In genomic region chr1:31210144-31210543, GRCm38 (mm10) we compare ENCODE assay signal across 9 mouse cellular contexts. TPM values are rescaled to one million over a fixed set of nuclear protein-coding genes. Genes with fewer than 3 reads are reported as not detected.
DNase-seq lines count a peak whose midpoint lies in the region; ATAC-seq and TF ChIP-seq lines count a peak whose summit lies in the region.
"Had no signal": no experiment of that assay in that cellular context is flagged by ENCODE, and none has a peak within 500 bp of the region (broad histone marks: within the 10 kb centered on the region; RNA-seq: fewer than 3 reads in every experiment).

No protein-coding gene starts in this region.

- no peak overlapping the region for H3K4me2 ChIP-seq in heart, postnatal 0 days (ENCODE audit: low read depth, low read length)
- no peak overlapping the region for H3K4me2 ChIP-seq in heart, embryonic 11.5 days
- no peak overlapping the region for H3K4me2 ChIP-seq in midbrain, embryonic 13.5 days (replicated peaks)
- H3K4me2 ChIP-seq: lung, embryonic 15.5 days had no signal

- intact Hi-C loops in gastrocnemius, postnatal 14 days (cut with DNase I; ENCODE audit: low total_unique reads): no loop called here

- no peak overlapping the region for H3K9ac ChIP-seq in heart, postnatal 0 days (replicated peaks; ENCODE audit: low read depth, low read length)
- no peak overlapping the region for H3K9ac ChIP-seq in heart, embryonic 11.5 days (ENCODE audit: low read depth, low read length)
- no peak overlapping the region for H3K9ac ChIP-seq in ES-E14 (ENCODE audit: insufficient read depth, low read depth, low read length, poor library complexity, severe bottlenecking)
- H3K9ac ChIP-seq in midbrain, embryonic 13.5 days (replicated peaks): no peak overlapping the region
- H3K9ac ChIP-seq: lung, embryonic 15.5 days had no signal

- no peaks in the 10 kb centered on the region for H3K27me3 ChIP-seq in heart, postnatal 0 days (ENCODE audit: control insufficient read depth, insufficient read depth, low read length)
- no peaks in the 10 kb centered on the region for H3K27me3 ChIP-seq in heart, embryonic 11.5 days (ENCODE audit: control insufficient read depth, insufficient read depth, low read length)
- H3K27me3 ChIP-seq in cerebellum, adult 2 months (ENCODE audit: control insufficient read depth, insufficient read depth, low read length): no peaks in the 10 kb centered on the region
- H3K27me3 ChIP-seq in midbrain, embryonic 13.5 days: no peaks in the 10 kb centered on the region
- H3K27me3 ChIP-seq: lung, embryonic 15.5 days had no signal

- TF ChIP-seq CTCF in heart, postnatal 0 days (IDR thresholded peaks at IDR 0.05; ENCODE audit: low read depth): peak; percentile 75
- TF ChIP-seq CTCF in cerebellum, adult 2 months (IDR thresholded peaks at IDR 0.05; ENCODE audit: borderline replicate concordance, insufficient read depth, low read depth, low read length): peak; percentile 65

- no peak for ATAC-seq in heart, postnatal 0 days (ENCODE audit: insufficient read depth, low read depth)
- no peak for ATAC-seq in heart, embryonic 11.5 days (replicated peaks; ENCODE audit: insufficient number of reproducible peaks, low FRiP score, low TSS enrichment)
- peak; percentile 80 for ATAC-seq in midbrain, embryonic 13.5 days

- no peak overlapping the region for H3K4me3 ChIP-seq in heart, postnatal 0 days (ENCODE audit: low read depth, low read length)
- no peak overlapping the region for H3K4me3 ChIP-seq in heart, embryonic 11.5 days (ENCODE audit: low read depth, low read length)
- no peak overlapping the region for H3K4me3 ChIP-seq in ES-E14 (ENCODE audit: insufficient read depth in 1 of 2, low read depth in 1 of 2, low read length in 2 of 2, poor library complexity in 1 of 2, severe bottlenecking in 1 of 2)
- no peak overlapping the region for H3K4me3 ChIP-seq in cerebellum, adult 2 months (replicated peaks; ENCODE audit: insufficient read depth, low read depth, low read length)
- no peak overlapping the region for H3K4me3 ChIP-seq in midbrain, embryonic 13.5 days (replicated peaks)
- H3K4me3 ChIP-seq: lung, embryonic 15.5 days had no signal

- no peaks in the 10 kb centered on the region for H3K36me3 ChIP-seq in heart, postnatal 0 days (replicated peaks; ENCODE audit: control insufficient read depth, insufficient read depth, low read length)
- H3K36me3 ChIP-seq in heart, embryonic 11.5 days (ENCODE audit: control insufficient read depth, insufficient read depth, low read length): no peaks in the 10 kb centered on the region
- no peaks in the 10 kb centered on the region for H3K36me3 ChIP-seq in ES-E14 (ENCODE audit: control insufficient read depth, insufficient read depth, low read length, poor library complexity, severe bottlenecking)
- no peaks in the 10 kb centered on the region for H3K36me3 ChIP-seq in midbrain, embryonic 13.5 days
- H3K36me3 ChIP-seq: lung, embryonic 15.5 days had no signal

- H3K27ac ChIP-seq in heart, postnatal 0 days (ENCODE audit: low read depth): no peak overlapping the region
- no peak overlapping the region for H3K27ac ChIP-seq in heart, embryonic 11.5 days (ENCODE audit: low read depth, low read length)
- no peak overlapping the region for H3K27ac ChIP-seq in ES-E14 (ENCODE audit: insufficient read depth, low read depth, low read length, poor library complexity, severe bottlenecking)
- H3K27ac ChIP-seq in cerebellum, adult 2 months (ENCODE audit: insufficient read depth, low read length): no peak overlapping the region
- no peak overlapping the region for H3K27ac ChIP-seq in midbrain, embryonic 13.5 days
- H3K27ac ChIP-seq: lung, embryonic 15.5 days had no signal

- DNase-seq in heart, postnatal 0 days (ENCODE audit: low spot score): peak; percentile 67
- peak; percentile 35 for DNase-seq in ES-E14 (ENCODE audit: low read depth, low spot score)
- peak; percentile 16 to 33 for DNase-seq in cerebellum, adult 2 months
- DNase-seq in gastrocnemius, postnatal 14 days: peak; percentile 15
- peak; percentile 26 for DNase-seq in layer of hippocampus, adult 9-11 months
- peak; percentile 8 for DNase-seq in thymus, postnatal 25 days

- in situ Hi-C loops in ES-E14 (cut with MboI; ENCODE audit: low sequenced_read_pairs in 2 of 2, unreplicated experiment in 2 of 2): no loop called here

- no peaks in the 10 kb centered on the region for H3K9me3 ChIP-seq in heart, postnatal 0 days (replicated peaks; ENCODE audit: control insufficient read depth, low read length)
- H3K9me3 ChIP-seq in heart, embryonic 11.5 days (replicated peaks; ENCODE audit: control insufficient read depth, low read length): no peaks in the 10 kb centered on the region
- no peaks in the 10 kb centered on the region for H3K9me3 ChIP-seq in ES-E14 (ENCODE audit: control insufficient read depth, insufficient read depth, low read depth, low read length)
- H3K9me3 ChIP-seq in midbrain, embryonic 13.5 days: no peaks in the 10 kb centered on the region
- H3K9me3 ChIP-seq: lung, embryonic 15.5 days had no signal

- no peak for TF ChIP-seq POLR2A in cerebellum, adult 2 months (IDR thresholded peaks at IDR 0.05; ENCODE audit: borderline replicate concordance, insufficient read depth, low read length)

- 3% methylated on average over 5 of the region's 5 CpGs for WGBS in heart, postnatal 0 days
- 2% methylated on average over 5 of the region's 5 CpGs for WGBS in heart, embryonic 11.5 days (ENCODE audit: insufficient replicate concordance)
- WGBS in cerebellum, adult 2 months: under 1% methylated on average over 5 of the region's 5 CpGs
- WGBS in midbrain, embryonic 13.5 days: 2% methylated on average over 5 of the region's 5 CpGs

- H3K4me1 ChIP-seq in heart, postnatal 0 days (ENCODE audit: control insufficient read depth, insufficient read depth): no peaks in the 10 kb centered on the region
- H3K4me1 ChIP-seq in heart, embryonic 11.5 days (ENCODE audit: control insufficient read depth, insufficient read depth, low read length): no peaks in the 10 kb centered on the region
- H3K4me1 ChIP-seq in ES-E14 (ENCODE audit: control insufficient read depth in 2 of 2, insufficient read depth in 2 of 2, low read length in 2 of 2, poor library complexity in 1 of 2): no peaks in the 10 kb centered on the region
- no peaks in the 10 kb centered on the region for H3K4me1 ChIP-seq in cerebellum, adult 2 months (ENCODE audit: control insufficient read depth, insufficient read depth, low read length)
- no peaks in the 10 kb centered on the region for H3K4me1 ChIP-seq in midbrain, embryonic 13.5 days (replicated peaks)
- H3K4me1 ChIP-seq: lung, embryonic 15.5 days had no signal

- no peak for TF ChIP-seq EP300 in heart, postnatal 0 days (IDR thresholded peaks at IDR 0.05; ENCODE audit: low read depth)

TF ChIP-seq in ES-E14, 5 proteins besides CTCF, POLR2A, EP300 and RAD21:
- 0 out of 2 replicates have a peak, but pooled peaks have one; percentile 32 for TF ChIP-seq ZNF384 (IDR thresholded peaks at IDR 0.05; ENCODE audit: low read depth, low read length)
- TF ChIP-seq MAFK (IDR thresholded peaks at IDR 0.05; ENCODE audit: insufficient read depth, low read depth, low read length): no peak
- TF ChIP-seq HCFC1 (IDR thresholded peaks at IDR 0.05; ENCODE audit: borderline replicate concordance, insufficient read depth, low read length): no peak
- peak; percentile 92; the same call in 1 of the 2 replicates for TF ChIP-seq ZC3H11A (IDR thresholded peaks at IDR 0.05; ENCODE audit: borderline replicate concordance, low read depth, low read length)
- no peak for TF ChIP-seq CHD2 (IDR thresholded peaks at IDR 0.05; ENCODE audit: low read depth, low read length)

RNA-seq across cellular contexts. Expression of gene 4931428L18Rik, which starts 12.3 kb away (rescaled TPM):
- total RNA-seq in heart, postnatal 0 days (2014; rRNA removed; ENCODE audit: low replicate concordance): not detected in 2 replicates
- polyA plus RNA-seq in heart, postnatal 0 days (2015; fragmentation: Nextera tagmentation; extraction: Ambion mirVana): 0.23 TPM in 1 of 2 replicates, not detected in the other
- polyA plus RNA-seq in heart, embryonic 11.5 days (2014; fragmentation: Nextera tagmentation; extraction: Ambion mirVana): not detected in 2 replicates
- 1.8 and 2.1 TPM in 2 replicates for total RNA-seq in ES-E14 (2012; rRNA removed)
- not detected in 2 replicates for polyA plus RNA-seq in cerebellum, adult 2 months (2012; rRNA removed)
- not detected for total RNA-seq in gastrocnemius, postnatal 14 days (2021)
- 0.17 TPM in 1 of 2 replicates, not detected in the other for polyA plus RNA-seq in midbrain, embryonic 13.5 days (2015; fragmentation: Nextera tagmentation; extraction: Ambion mirVana)
- polyA plus RNA-seq: lung, embryonic 15.5 days had no signal

RNA-seq across cellular contexts. Expression of gene Pih1d3, which starts 12.5 kb away (rescaled TPM):
- not detected in 2 replicates for total RNA-seq in heart, postnatal 0 days (2014; rRNA removed; ENCODE audit: low replicate concordance)
- not detected in 2 replicates for polyA plus RNA-seq in heart, postnatal 0 days (2015; fragmentation: Nextera tagmentation; extraction: Ambion mirVana)
- not detected in 2 replicates for polyA plus RNA-seq in heart, embryonic 11.5 days (2014; fragmentation: Nextera tagmentation; extraction: Ambion mirVana)
- total RNA-seq in ES-E14 (2012; rRNA removed): not detected in 2 replicates
- not detected in 2 replicates for polyA plus RNA-seq in cerebellum, adult 2 months (2012; rRNA removed)
- total RNA-seq in gastrocnemius, postnatal 14 days (2021): not detected
- not detected in 2 replicates for polyA plus RNA-seq in midbrain, embryonic 13.5 days (2015; fragmentation: Nextera tagmentation; extraction: Ambion mirVana)
- polyA plus RNA-seq: lung, embryonic 15.5 days had no signal

RNA-seq across cellular contexts. Expression of gene Lgsn, which starts 33.9 kb away (rescaled TPM):
- not detected in 2 replicates for total RNA-seq in heart, postnatal 0 days (2014; rRNA removed; ENCODE audit: low replicate concordance)
- polyA plus RNA-seq in heart, postnatal 0 days (2015; fragmentation: Nextera tagmentation; extraction: Ambion mirVana): not detected in 2 replicates
- not detected in 2 replicates for polyA plus RNA-seq in heart, embryonic 11.5 days (2014; fragmentation: Nextera tagmentation; extraction: Ambion mirVana)
- not detected in 2 replicates for total RNA-seq in ES-E14 (2012; rRNA removed)
- 0.08 TPM in 1 of 2 replicates, not detected in the other for polyA plus RNA-seq in cerebellum, adult 2 months (2012; rRNA removed)
- total RNA-seq in gastrocnemius, postnatal 14 days (2021): not detected
- polyA plus RNA-seq in midbrain, embryonic 13.5 days (2015; fragmentation: Nextera tagmentation; extraction: Ambion mirVana): not detected in 2 replicates
- polyA plus RNA-seq: lung, embryonic 15.5 days had no signal

Comparison
In these comparisons a context has a peak if more than half of its experiments do, and no peak if none do; other contexts are left out.
1. DNase-seq: peak in every context shown above with its lines; median percentile 67 in heart, postnatal 0 days; 35 in ES-E14; 26 in layer of hippocampus, adult 9-11 months; 24 in cerebellum, adult 2 months; 15 in gastrocnemius, postnatal 14 days; 8 in thymus, postnatal 25 days.